Mouse (Mus musculus) thymus, adult 2 months (tissue): ENCODE data around the gene Brdt. TPM values are rescaled to one million over a fixed set of nuclear protein-coding genes. Genes with fewer than 3 reads are reported as not detected.

Source experiments
- DNase-seq: peaks from one replicate; pipeline ENCODE4 v3.0.0; 2021
- H3K27ac ChIP-seq: fragments of 200-500 bp; 2 replicates; pipeline ENCODE4 v1.5.1; 2012; ENCODE audit warnings: low read length, control low read depth; ENCODE audit not compliant: control insufficient read depth, insufficient read depth
- H3K27me3 ChIP-seq: fragments of 200-500 bp; 2 replicates; pipeline ENCODE4 v1.6.1; 2012; ENCODE audit warnings: mild to moderate bottlenecking, low read length, moderate library complexity, mixed read lengths; ENCODE audit not compliant: control insufficient read depth, insufficient read depth
- H3K36me3 ChIP-seq: fragments of 200-500 bp; 2 replicates; pipeline ENCODE4 v1.6.1; 2012; ENCODE audit warnings: mild to moderate bottlenecking, low read length, moderate library complexity; ENCODE audit not compliant: control insufficient read depth, insufficient read depth
- H3K4me1 ChIP-seq: fragments of 200-500 bp; replicated peaks from 2 replicates; pipeline ENCODE4 v1.6.1; 2012; ENCODE audit warnings: low read length; ENCODE audit not compliant: control insufficient read depth, insufficient read depth
- H3K4me3 ChIP-seq: fragments of 200-500 bp; 2 replicates; pipeline ENCODE4 v1.5.1; 2012; ENCODE audit warnings: mild to moderate bottlenecking, low read length, control low read depth, moderate library complexity; ENCODE audit not compliant: control insufficient read depth, insufficient read depth
- CTCF ChIP-seq: fragments of 200-500 bp; IDR thresholded peaks from 2 replicates; pipeline ENCODE4 v1.5.1; 2012; ENCODE audit warnings: mild to moderate bottlenecking, control low read depth, low read length, moderate library complexity, borderline replicate concordance; ENCODE audit not compliant: control insufficient read depth, poor library complexity, insufficient read depth; ENCODE audit errors: extremely low read depth
- POLR2A ChIP-seq: fragments of 200-500 bp; IDR thresholded peaks from 2 replicates; pipeline ENCODE4 v1.6.1; 2012; ENCODE audit warnings: mild to moderate bottlenecking, low read length, control low read depth, moderate library complexity; ENCODE audit not compliant: control insufficient read depth, poor library complexity, insufficient read depth; ENCODE audit errors: extremely low read depth
- WGBS: fragments of 180-500 bp; shearing (Covaris S2); methylation state at CpG from one replicate; pipeline ENCODE4 v1.1.7; 2018; 5-methylcytosine and 5-hydroxymethylcytosine counted together
- polyA plus RNA-seq: library from polyadenylated mRNA; depleted of rRNA; stranded (reverse); fragments of >200 nt; gene quantifications from 2 replicates; pipeline ENCODE4 v1.2.3, GENCODE M21; 2012

Gene Brdt
- polyA plus RNA-seq, 1 experiment = 4.9 TPM

- no peak for DNase-seq
- Histone ChIP-seq H3K4me3 (no peak overlapping the region), H3K27me3 (no peaks in the 10 kb centered on the region), H3K27ac (no peak overlapping the region), H3K4me1 (no peaks in the 10 kb centered on the region), H3K36me3 (no peaks in the 10 kb centered on the region)
- 94% methylated on average over 3 of the region's 3 CpGs for WGBS
- TF ChIP-seq CTCF = no peak
- TF ChIP-seq POLR2A = no peak
Observed at GRCm38 (mm10) chr5:107340404-107340803, 9.4 kb downstream of the Brdt start.

- DNase-seq = no peak
- Histone ChIP-seq H3K27ac (no peak overlapping the region), H3K27me3 (no peaks in the 10 kb centered on the region), H3K4me3 (no peak overlapping the region), H3K4me1 (no peaks in the 10 kb centered on the region), H3K36me3 (no peaks in the 10 kb centered on the region)
- WGBS = 93% methylated on average over 6 of the region's 6 CpGs
- TF ChIP-seq CTCF = no peak
- TF ChIP-seq POLR2A = no peak
Observed at GRCm38 (mm10) chr5:107342891-107343290, 11.9 kb downstream of the Brdt start.

- WGBS = 47% methylated on average over 1 of the region's 1 CpGs
- no peaks in the 10 kb centered on the region for H3K36me3 ChIP-seq
- peak; percentile 30 for DNase-seq
- H3K27ac ChIP-seq = no peak overlapping the region
- no peak for TF ChIP-seq POLR2A
- TF ChIP-seq CTCF = no peak
- H3K4me3 ChIP-seq = no peak overlapping the region
- H3K4me1 ChIP-seq = no peaks in the 10 kb centered on the region
- no peaks in the 10 kb centered on the region for H3K27me3 ChIP-seq
Observed at GRCm38 (mm10) chr5:107346214-107346613, 15.3 kb downstream of the Brdt start.

- no peaks in the 10 kb centered on the region for H3K36me3 ChIP-seq
- H3K27me3 ChIP-seq = no peaks in the 10 kb centered on the region
- no peak overlapping the region for H3K4me3 ChIP-seq
- peaks cover 27% of the 10 kb centered on the region for H3K4me1 ChIP-seq
- H3K27ac ChIP-seq = peak overlapping the region; percentile 71
- WGBS = 63% methylated on average over 1 of the region's 1 CpGs
- DNase-seq = peak; percentile 40
- no peak for TF ChIP-seq CTCF
- no peak for TF ChIP-seq POLR2A
Observed at GRCm38 (mm10) chr5:107352566-107352965, 21.6 kb downstream of the Brdt start.

- Histone ChIP-seq H3K4me1 (peaks cover 30% of the 10 kb centered on the region), H3K36me3 (no peaks in the 10 kb centered on the region), H3K27ac (peak overlapping the region; percentile 86; the same call in 1 of the 2 replicates), H3K27me3 (no peaks in the 10 kb centered on the region), H3K4me3 (no peak overlapping the region)
- WGBS = under 1% methylated on average over 3 of the region's 3 CpGs
- no peak for TF ChIP-seq POLR2A
- no peak for TF ChIP-seq CTCF
- peak; percentile 60 for DNase-seq
Observed at GRCm38 (mm10) chr5:107353981-107354380, 23.0 kb downstream of the Brdt start.

- WGBS = 0% methylated on average over 1 of the region's 1 CpGs
Observed at GRCm38 (mm10) chr5:107355801-107356200, 24.8 kb downstream of the Brdt start.

GRCm38 (mm10) chr5:107357723-107358122 is 26.8 kb downstream of the Brdt start:
- 65% methylated on average over 8 of the region's 8 CpGs for WGBS
- no peak for DNase-seq
- Histone ChIP-seq H3K36me3 (no peaks in the 10 kb centered on the region), H3K4me3 (no peak overlapping the region), H3K4me1 (peaks cover 29% of the 10 kb centered on the region), H3K27ac (peak overlapping the region; percentile 20; the same call in 1 of the 2 replicates), H3K27me3 (no peaks in the 10 kb centered on the region)
- no peak for TF ChIP-seq POLR2A
- no peak for TF ChIP-seq CTCF

More at GRCm38 (mm10) chr5:107355801-107356200, 24.8 kb downstream of the Brdt start:
- Histone ChIP-seq H3K27ac (peak overlapping the region; percentile 95), H3K36me3 (no peaks in the 10 kb centered on the region), H3K27me3 (no peaks in the 10 kb centered on the region), H3K4me1 (peaks cover 32% of the 10 kb centered on the region), H3K4me3 (no peak overlapping the region)
- peak; percentile 66 for DNase-seq
- no peak for TF ChIP-seq POLR2A
- TF ChIP-seq CTCF = no peak
